Mouse (Mus musculus) ES-E14 (cell line): ENCODE results near the gene Rlbp1. TPM values are rescaled to one million over a fixed set of nuclear protein-coding genes. Genes with fewer than 3 reads are reported as not detected.

ENCODE experiments used
- DNase-seq: peaks from one replicate; pipeline ENCODE4 v3.0.0-alpha.2; 2013; ENCODE audit warnings: low read depth, low spot score
- H3K27ac ChIP-seq: 2 replicates; pipeline ENCODE4 v1.5.1; 2012; ENCODE audit warnings: low read depth, mild to moderate bottlenecking, low read length, moderate library complexity, mixed read lengths; ENCODE audit not compliant: poor library complexity, insufficient read depth, severe bottlenecking
- H3K36me3 ChIP-seq: 2 replicates; pipeline ENCODE4 v1.6.1; 2012; ENCODE audit warnings: mild to moderate bottlenecking, low read length, moderate library complexity, mixed read lengths; ENCODE audit not compliant: control insufficient read depth, poor library complexity, insufficient read depth, severe bottlenecking
- H3K4me1 ChIP-seq, 2 experiments: fragments of 150-350 bp in 1 of 2; sonication (generic) in 1 of 2; 2 replicates each; pipeline ENCODE4 v1.6.1; 2012; ENCODE audit warnings: low read length in 2 of 2, mild to moderate bottlenecking in 1 of 2, mixed read lengths in 1 of 2; ENCODE audit not compliant: control insufficient read depth in 2 of 2, insufficient read depth in 2 of 2, poor library complexity in 1 of 2
- H3K4me3 ChIP-seq, 2 experiments: fragments of 150-350 bp in 1 of 2; sonication (generic) in 1 of 2; 2 replicates each; pipeline ENCODE4 v1.5.1; 2012; ENCODE audit warnings: low read length in 2 of 2, low read depth in 1 of 2, mild to moderate bottlenecking in 1 of 2, mixed read lengths in 1 of 2; ENCODE audit not compliant: insufficient read depth in 1 of 2, poor library complexity in 1 of 2, severe bottlenecking in 1 of 2
- H3K9ac ChIP-seq: 2 replicates; pipeline ENCODE4 v1.6.1; 2012; ENCODE audit warnings: low read depth, mild to moderate bottlenecking, low read length, mixed read lengths; ENCODE audit not compliant: poor library complexity, insufficient read depth, severe bottlenecking
- H3K9me3 ChIP-seq: fragments of 150-350 bp; sonication (generic); 2 replicates; pipeline ENCODE4 v1.6.1; 2012; ENCODE audit warnings: low read depth, mild to moderate bottlenecking, low read length; ENCODE audit not compliant: control insufficient read depth, insufficient read depth
- CHD2 ChIP-seq: IDR thresholded peaks from 2 replicates; pipeline ENCODE4 v1.6.1; 2014; ENCODE audit warnings: mild to moderate bottlenecking, low read depth, low read length, inconsistent platforms
- HCFC1 ChIP-seq: IDR thresholded peaks from 2 replicates; pipeline ENCODE4 v1.6.1; 2012; ENCODE audit warnings: low read length, inconsistent platforms, borderline replicate concordance; ENCODE audit not compliant: insufficient read depth
- MAFK ChIP-seq: IDR thresholded peaks from 2 replicates; pipeline ENCODE4 v1.6.1; 2014; ENCODE audit warnings: mild to moderate bottlenecking, low read depth, low read length, inconsistent platforms; ENCODE audit not compliant: insufficient read depth
- ZC3H11A ChIP-seq: IDR thresholded peaks from 2 replicates; pipeline ENCODE4 v1.6.1; 2012; ENCODE audit warnings: low read depth, mild to moderate bottlenecking, inconsistent platforms, low read length, borderline replicate concordance
- ZNF384 ChIP-seq: IDR thresholded peaks from 2 replicates; pipeline ENCODE4 v1.6.1; 2012; ENCODE audit warnings: low read depth, low read length, inconsistent platforms
- in situ Hi-C, 2 experiments: fragments of 600-800 bp; cut with MboI; formaldehyde crosslinking; loops; one replicate each; pipeline ENCODE4 v1.15.1; 2025; ENCODE audit warnings: low sequenced_read_pairs in 2 of 2, inconsistent platforms in 1 of 2; ENCODE audit not compliant: unreplicated experiment in 2 of 2
- total RNA-seq: library from RNA; depleted of rRNA; stranded (reverse); fragments of 300-350 nt; gene quantifications from 2 replicates; pipeline ENCODE4 v1.2.3, GENCODE M21; 2012; rRNA removed

Rlbp1 gene
- total RNA-seq, 1 experiment = 5.9 TPM

DNA sequence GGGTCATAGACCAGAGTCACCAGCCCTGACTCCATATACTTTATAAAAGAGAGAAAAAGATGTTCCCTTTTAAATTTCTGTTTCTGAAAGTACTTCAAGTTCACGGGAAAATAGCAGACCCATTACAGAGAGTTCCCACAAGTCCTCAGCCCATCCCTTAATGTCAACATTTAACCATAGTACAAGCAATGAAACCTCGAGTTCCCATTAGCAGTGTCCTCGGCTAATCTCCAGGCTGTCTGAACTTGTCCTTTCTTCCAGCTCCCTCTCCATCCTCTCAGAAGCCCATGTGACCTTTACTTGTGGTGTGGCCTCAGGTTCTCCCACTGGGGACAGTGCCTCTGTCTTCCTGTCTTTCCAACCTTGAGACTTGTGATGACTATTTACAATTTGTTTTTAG lies 53.4 kb downstream of the Rlbp1 start:
- Histone ChIP-seq H3K9me3 (no peaks in the 10 kb centered on the region), H3K27ac (no peak overlapping the region), H3K4me3 (no peak overlapping the region), H3K36me3 (no peaks in the 10 kb centered on the region), H3K9ac (no peak overlapping the region), H3K4me1 (peaks cover 0 to 3% of the 10 kb centered on the region in 2 experiments; a peak in 1 of 4 replicates)
- TF ChIP-seq CHD2 = no peak
- no peak for TF ChIP-seq ZC3H11A
- no peak for TF ChIP-seq ZNF384
- no peak for TF ChIP-seq MAFK
- TF ChIP-seq HCFC1 = no peak
- no peak for DNase-seq
- in situ Hi-C loops = no loop called here

- in situ Hi-C loops = no loop called here
- DNase-seq = no peak
- Histone ChIP-seq H3K27ac (no peak overlapping the region), H3K36me3 (peaks cover 9% of the 10 kb centered on the region; the same call in 1 of the 2 replicates), H3K9ac (no peak overlapping the region), H3K9me3 (no peaks in the 10 kb centered on the region), H3K4me3 (no peak overlapping the region), H3K4me1 (peaks cover 0 to 3% of the 10 kb centered on the region in 2 experiments; a peak in 1 of 4 replicates)
- TF ChIP-seq MAFK (no peak), HCFC1 (no peak), CHD2 (no peak), ZC3H11A (no peak), ZNF384 (no peak)
These were observed 55.7 kb downstream of the Rlbp1 start for GRCm38 (mm10) chr7:79331197-79331596.

GRCm38 (mm10) chr7:79328769-79329168 lies 58.1 kb downstream of the Rlbp1 start:
- Histone ChIP-seq H3K4me1 (peaks cover 0 to 3% of the 10 kb centered on the region in 2 experiments; a peak in 1 of 4 replicates), H3K27ac (no peak overlapping the region), H3K9ac (no peak overlapping the region), H3K4me3 (no peak overlapping the region), H3K36me3 (peaks cover 18% of the 10 kb centered on the region), H3K9me3 (no peaks in the 10 kb centered on the region)
- no peak for DNase-seq
- no peak for TF ChIP-seq ZNF384
- TF ChIP-seq HCFC1 = no peak
- TF ChIP-seq ZC3H11A = no peak
- TF ChIP-seq CHD2 = no peak
- TF ChIP-seq MAFK = no peak
- in situ Hi-C loops = no loop called here

Other genes with a start within 250 kb of the Rlbp1 start
- gene Mfge8, start 238.0 kb downstream of the Rlbp1 start, total RNA-seq = 412 and 560 TPM in 2 replicates
- 58.9 and 61.9 TPM in 2 replicates for gene Abhd2, start 113.8 kb downstream of the Rlbp1 start, total RNA-seq
- 31.9 and 33.0 TPM in 2 replicates for gene Fanci, start 4.9 kb upstream of the Rlbp1 start, total RNA-seq
- 163 and 240 TPM in 2 replicates for gene Polg, start 79.3 kb upstream of the Rlbp1 start, total RNA-seq
- 1.0 and 1.5 TPM in 2 replicates for gene Rhcg, start 230.6 kb upstream of the Rlbp1 start, total RNA-seq